Mouse (Mus musculus) forebrain, embryonic 11.5 days (tissue): ENCODE measurements around the gene Slc22a17. TPM values are rescaled to one million over a fixed set of nuclear protein-coding genes. Genes with fewer than 3 reads are reported as not detected.
"Not testable (repeated sequence)": the region's sequence is repeated elsewhere in the genome, so short reads cannot be mapped to it uniquely, and the experiment has no call there.

Experiments
- ATAC-seq: fragments of 200-750 bp; cut with Nextera tagmentation; replicated peaks from 2 replicates; pipeline ENCODE4 v1.8.0; 2017; ENCODE audit warnings: moderate TSS enrichment; ENCODE audit not compliant: low FRiP score
- DNase-seq: peaks from one replicate; pipeline ENCODE4 v3.0.0-alpha.2; 2017; ENCODE audit warnings: low spot score
- H3K27ac ChIP-seq: fragments of 300-500 bp; sonication (generic); 2 replicates; pipeline ENCODE4 v1.5.1; 2014; ENCODE audit warnings: low read depth, low read length
- H3K27me3 ChIP-seq: fragments of 300-500 bp; sonication (generic); 2 replicates; pipeline ENCODE4 v1.6.1; 2014; ENCODE audit warnings: mild to moderate bottlenecking, low read length, mixed read lengths; ENCODE audit not compliant: control insufficient read depth, insufficient read depth
- H3K36me3 ChIP-seq: fragments of 300-500 bp; sonication (generic); 2 replicates; pipeline ENCODE4 v1.6.1; 2014; ENCODE audit warnings: mild to moderate bottlenecking, low read length, moderate library complexity, mixed read lengths; ENCODE audit not compliant: control insufficient read depth, insufficient read depth
- H3K4me1 ChIP-seq: fragments of 300-500 bp; sonication (generic); replicated peaks from 2 replicates; pipeline ENCODE4 v1.6.1; 2014; ENCODE audit warnings: low read length, mixed read lengths; ENCODE audit not compliant: control insufficient read depth, insufficient read depth
- H3K4me2 ChIP-seq: fragments of 300-500 bp; sonication (generic); 2 replicates; pipeline ENCODE4 v1.6.1; 2014; ENCODE audit warnings: low read depth, mild to moderate bottlenecking, low read length, moderate library complexity, mixed read lengths; ENCODE audit not compliant: severe bottlenecking
- H3K4me3 ChIP-seq: fragments of 300-500 bp; sonication (generic); 2 replicates; pipeline ENCODE4 v1.5.1; 2014; ENCODE audit warnings: low read depth, low read length
- H3K9ac ChIP-seq: fragments of 300-500 bp; sonication (generic); 2 replicates; pipeline ENCODE4 v1.6.1; 2014; ENCODE audit warnings: low read length
- H3K9me3 ChIP-seq: fragments of 300-500 bp; sonication (generic); 2 replicates; pipeline ENCODE4 v1.6.1; 2016; ENCODE audit warnings: low read length, mixed read lengths; ENCODE audit not compliant: control insufficient read depth
- WGBS: fragments of 180-500 bp; shearing (Covaris S2); extraction: QIAGEN DNeasy Blood & Tissue Kit; methylation state at CpG from one replicate; pipeline ENCODE4 v1.1.7; 2014; 5-methylcytosine and 5-hydroxymethylcytosine counted together
- polyA plus RNA-seq: library from polyadenylated mRNA; unstranded; fragments of >200 nt; fragmentation: Nextera tagmentation; extraction: Ambion mirVana; gene quantifications from 2 replicates; pipeline ENCODE4 v1.2.1, GENCODE M21; 2014

The Slc22a17 gene
- polyA plus RNA-seq = 44.4 and 51.8 TPM in 2 replicates

DNA sequence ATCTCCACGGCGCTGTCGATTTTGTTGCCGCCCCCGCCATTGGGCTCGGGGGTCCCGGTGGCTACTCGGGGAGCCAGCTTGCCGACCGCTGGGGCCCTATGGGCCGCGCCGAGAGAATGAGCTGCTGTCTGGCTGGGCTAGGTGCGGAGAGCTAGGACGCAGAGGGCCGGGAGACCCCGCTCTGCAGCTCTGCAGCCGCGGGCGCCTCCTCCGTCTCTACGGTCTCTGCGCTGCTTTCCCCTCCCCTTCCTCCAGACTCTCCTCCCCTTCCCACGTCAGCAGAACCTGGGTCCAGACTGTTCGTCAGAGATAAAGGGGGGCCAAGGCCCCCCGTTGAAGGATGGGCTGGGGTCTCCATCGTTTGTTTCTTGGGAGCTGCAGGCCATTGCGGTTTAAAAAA is at the start of gene Slc22a17:
Gene Slc22a17, minus strand, starts transcription at position 247 of the 400 bp plus-strand sequence.
- Histone ChIP-seq H3K4me3 (peak within 1 kb of the TSS; percentile 88), H3K9ac (peak within 1 kb of the TSS; percentile 92), H3K4me2 (peak within 1 kb of the TSS; percentile 100), H3K27ac (peak within 1 kb of the TSS; percentile 53), H3K27me3 (no peaks in the 10 kb centered on the region), H3K36me3 (no peaks in the 10 kb centered on the region; the same call in 1 of the 2 replicates), H3K4me1 (peaks cover 6% of the 10 kb centered on the region), H3K9me3 (no peaks in the 10 kb centered on the region)
- ATAC-seq (peak; percentile 95), DNase-seq (peak; percentile 89)
- WGBS = under 1% methylated on average over 28 of the region's 28 CpGs

DNA sequence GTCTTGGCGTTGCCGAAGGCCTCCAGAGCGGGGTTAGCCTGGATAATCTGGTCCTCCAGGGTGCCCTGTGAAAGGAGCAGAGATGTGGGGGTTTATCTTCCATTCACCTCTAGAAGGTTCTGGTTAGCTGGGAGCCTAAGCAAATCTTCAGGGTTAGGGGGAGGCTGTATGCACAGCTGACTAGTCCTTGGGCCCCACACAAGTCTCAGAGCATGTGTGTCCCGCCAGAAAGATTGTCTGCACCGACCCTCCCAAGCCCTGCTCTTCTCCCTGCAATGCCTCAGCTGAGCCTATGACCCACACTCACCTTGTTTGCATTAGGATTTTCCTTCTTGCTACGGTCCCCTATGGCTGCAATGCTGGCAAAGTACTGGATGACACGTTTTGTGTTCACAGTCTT is 49.8 kb upstream of the Slc22a17 start:
- Histone ChIP-seq H3K27ac (no peak overlapping the region), H3K4me1 (no peaks in the 10 kb centered on the region), H3K9me3 (no peaks in the 10 kb centered on the region), H3K4me2 (no peak overlapping the region), H3K27me3 (no peaks in the 10 kb centered on the region), H3K9ac (no peak overlapping the region), H3K4me3 (no peak overlapping the region), H3K36me3 (no peaks in the 10 kb centered on the region)
- 85% methylated on average over 7 of the region's 7 CpGs for WGBS
- DNase-seq = no peak
- ATAC-seq = no peak

DNA sequence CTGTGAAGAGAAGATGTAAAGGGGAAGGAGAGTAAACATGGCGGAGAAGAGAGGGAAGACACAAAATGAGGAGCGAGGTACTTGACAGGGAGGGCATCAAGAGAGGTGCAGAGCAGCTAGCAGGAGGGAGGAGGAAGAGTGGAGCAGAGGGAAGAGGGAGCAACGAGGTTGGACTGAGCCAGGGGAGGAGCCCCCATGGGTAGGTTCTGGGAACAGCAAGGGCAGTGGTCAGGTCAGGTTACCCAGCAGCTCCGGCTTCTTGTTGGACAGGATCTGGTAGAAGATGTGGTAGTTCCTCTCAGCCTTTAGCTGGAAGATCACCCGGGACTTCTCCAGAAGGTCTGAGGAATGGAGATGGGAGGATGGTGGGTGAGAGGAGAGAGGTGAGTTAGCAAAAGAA is 48.6 kb upstream of the Slc22a17 start:
- Histone ChIP-seq H3K4me1 (no peaks in the 10 kb centered on the region), H3K4me2 (no peak overlapping the region), H3K4me3 (no peak overlapping the region), H3K27ac (no peak overlapping the region), H3K36me3 (no peaks in the 10 kb centered on the region), H3K9me3 (no peaks in the 10 kb centered on the region), H3K27me3 (no peaks in the 10 kb centered on the region), H3K9ac (no peak overlapping the region)
- WGBS = 85% methylated on average over 5 of the region's 5 CpGs
- DNase-seq = no peak
- no peak for ATAC-seq

DNA sequence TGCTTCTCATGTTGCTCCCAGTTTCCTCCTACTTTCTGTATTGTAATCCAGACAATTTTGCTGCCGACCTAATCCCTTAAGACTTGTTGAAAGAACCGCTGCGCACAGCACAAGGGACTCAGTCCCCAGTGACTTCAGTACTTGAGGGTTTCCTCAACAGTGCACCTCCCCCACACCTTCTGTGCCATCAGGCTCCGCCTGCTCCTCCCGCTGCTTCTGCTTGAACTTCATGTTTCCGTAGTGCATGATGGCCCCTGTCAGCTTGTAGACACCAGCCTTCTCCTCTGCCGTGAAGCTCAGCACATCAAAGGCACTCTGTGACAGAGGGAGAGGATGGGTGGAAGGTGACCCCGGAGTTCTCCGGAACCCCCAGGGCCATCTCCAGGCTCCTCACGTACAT is 47.8 kb upstream of the Slc22a17 start:
- DNase-seq (no peak), ATAC-seq (no peak)
- no peaks in the 10 kb centered on the region for H3K4me1 ChIP-seq
- no peak overlapping the region for H3K4me3 ChIP-seq
- H3K4me2 ChIP-seq = no peak overlapping the region
- no peaks in the 10 kb centered on the region for H3K9me3 ChIP-seq
- no peaks in the 10 kb centered on the region for H3K36me3 ChIP-seq
- no peak overlapping the region for H3K27ac ChIP-seq
- no peak overlapping the region for H3K9ac ChIP-seq
- 70% methylated on average over 10 of the region's 10 CpGs for WGBS
- no peaks in the 10 kb centered on the region for H3K27me3 ChIP-seq

DNA sequence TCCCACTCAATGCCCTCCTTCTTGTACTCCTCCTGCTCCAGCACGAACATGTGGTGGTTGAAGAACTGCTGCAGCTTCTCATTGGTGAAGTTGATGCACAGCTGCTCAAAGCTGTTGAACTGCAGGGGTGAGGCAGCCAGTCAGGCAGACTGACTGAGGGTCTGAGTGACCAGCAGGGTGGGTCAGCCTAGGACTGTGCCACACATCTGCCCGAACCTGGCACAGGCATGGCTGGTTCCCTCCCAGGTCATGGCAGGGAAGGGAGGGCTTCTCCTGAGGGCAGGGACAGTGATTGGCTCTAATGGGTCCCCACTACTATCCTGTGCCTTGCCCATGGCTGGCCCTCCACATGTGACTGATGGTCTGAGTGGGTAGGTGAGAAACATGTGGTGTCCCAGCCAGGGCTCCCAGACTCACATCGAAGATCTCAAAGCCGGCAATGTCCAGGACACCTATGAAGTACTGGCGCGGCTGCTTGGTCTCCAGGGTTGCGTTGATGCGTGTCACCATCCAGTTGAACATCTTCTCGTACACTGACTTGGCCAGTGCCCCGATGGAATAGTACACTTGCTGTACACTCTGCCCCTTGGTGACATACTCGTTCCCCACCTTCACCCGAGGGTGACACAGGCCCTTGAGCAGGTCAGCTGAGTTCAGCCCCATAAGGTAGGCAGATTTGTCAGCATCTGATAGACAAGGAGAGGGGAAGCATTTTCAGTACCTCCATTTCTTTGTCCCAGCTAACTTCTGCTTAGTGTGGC is 47.1 kb upstream of the Slc22a17 start:
- not testable (repeated sequence) for H3K4me2 ChIP-seq, H3K9ac ChIP-seq, H3K27me3 ChIP-seq, H3K4me3 ChIP-seq, H3K4me1 ChIP-seq, DNase-seq, ATAC-seq, H3K36me3 ChIP-seq, H3K9me3 ChIP-seq, H3K27ac ChIP-seq
- WGBS = 95% methylated on average over 12 of the region's 12 CpGs

DNA sequence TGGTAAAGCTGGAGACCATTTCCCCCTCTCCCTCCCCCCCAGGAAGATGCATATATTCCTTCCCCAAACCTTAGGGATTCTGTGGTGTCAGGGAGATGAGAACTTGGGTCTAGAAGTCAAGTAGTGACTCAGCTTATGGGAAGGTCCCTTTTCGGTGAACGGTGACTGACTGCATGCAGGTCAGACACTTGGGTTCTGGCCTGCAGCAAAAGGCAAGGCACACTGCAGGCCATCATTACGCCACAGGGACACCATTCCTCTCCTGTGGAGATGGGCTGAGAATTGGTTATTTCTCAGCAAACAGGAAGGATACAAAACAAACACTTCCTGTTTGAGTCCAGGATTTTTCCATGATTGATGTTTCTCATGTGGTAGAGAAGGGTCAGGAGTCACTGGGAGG is 46.3 kb upstream of the Slc22a17 start:
- WGBS = 90% methylated on average over 3 of the region's 3 CpGs
- ATAC-seq (no peak), DNase-seq (no peak)

DNA sequence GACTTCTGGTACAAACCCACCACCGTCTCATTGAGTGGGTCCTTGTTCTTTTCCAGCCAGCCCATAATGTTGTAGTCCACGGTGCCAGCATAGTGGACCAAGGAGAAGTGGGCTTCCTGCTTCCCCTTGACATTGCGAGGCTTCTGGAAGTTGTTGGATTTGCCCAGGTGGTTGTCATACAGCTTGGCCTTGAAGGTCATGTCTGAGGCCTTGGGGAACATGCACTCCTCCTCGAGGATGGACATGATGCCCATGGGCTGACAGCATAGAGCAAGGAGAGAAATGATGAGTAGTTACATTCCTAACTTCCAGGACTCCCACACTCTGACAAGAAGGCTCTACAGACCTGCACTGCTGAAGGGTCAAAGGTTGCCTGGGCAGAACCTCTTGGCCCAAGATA is 45.6 kb upstream of the Slc22a17 start:
- H3K27ac ChIP-seq = no peak overlapping the region
- H3K4me2 ChIP-seq = no peak overlapping the region
- H3K4me1 ChIP-seq = no peaks in the 10 kb centered on the region
- DNase-seq (no peak), ATAC-seq (no peak)
- no peak overlapping the region for H3K9ac ChIP-seq
- H3K4me3 ChIP-seq = no peak overlapping the region
- H3K36me3 ChIP-seq = no peaks in the 10 kb centered on the region
- H3K9me3 ChIP-seq = no peaks in the 10 kb centered on the region
- 85% methylated on average over 4 of the region's 4 CpGs for WGBS
- no peaks in the 10 kb centered on the region for H3K27me3 ChIP-seq

More for the DNA sequence above, 46.3 kb upstream of the Slc22a17 start:
- Histone ChIP-seq H3K4me3 (no peak overlapping the region), H3K9ac (no peak overlapping the region), H3K27ac (no peak overlapping the region), H3K4me2 (no peak overlapping the region), H3K36me3 (no peaks in the 10 kb centered on the region), H3K4me1 (no peaks in the 10 kb centered on the region), H3K27me3 (no peaks in the 10 kb centered on the region), H3K9me3 (no peaks in the 10 kb centered on the region)

DNA sequence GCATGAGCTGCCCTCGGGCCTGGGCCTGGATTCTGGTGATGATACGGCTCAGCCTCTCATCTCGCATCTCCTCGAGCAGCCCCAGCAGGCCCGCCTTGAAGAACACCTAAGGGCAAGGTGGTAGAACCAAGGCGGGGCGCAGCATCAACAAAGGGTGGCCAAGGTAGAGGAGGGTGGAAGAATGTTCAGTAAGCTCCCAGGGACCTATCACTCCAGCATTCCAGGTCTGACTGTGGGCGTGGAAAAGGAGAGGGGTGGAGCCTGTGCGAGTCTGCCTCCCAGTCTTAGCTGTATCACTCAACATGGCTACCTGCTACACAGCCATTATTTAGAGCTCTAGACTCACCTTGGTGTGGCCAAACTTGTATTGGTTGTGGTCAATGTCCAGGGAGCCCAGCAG is 43.6 kb upstream of the Slc22a17 start:
- 88% methylated on average over 9 of the region's 9 CpGs for WGBS
- ATAC-seq = no peak

DNA sequence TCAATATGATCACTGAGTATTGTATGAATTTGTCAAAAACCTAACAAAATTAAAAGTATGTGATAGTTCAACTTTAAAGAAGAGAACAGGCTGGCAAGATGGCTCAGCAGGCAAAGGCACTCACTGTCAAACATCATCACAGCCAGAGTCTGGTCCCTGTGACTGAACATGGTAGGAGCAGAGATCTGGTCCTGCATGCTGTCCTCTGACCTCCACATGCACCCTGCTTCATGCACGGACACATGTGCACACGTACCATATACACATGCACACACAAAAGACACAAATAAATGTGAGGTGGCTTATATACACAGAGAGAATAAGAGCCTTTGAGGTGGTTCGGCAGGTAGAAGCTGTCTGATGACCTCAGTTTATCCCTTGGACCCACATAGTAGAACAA is 42.5 kb upstream of the Slc22a17 start:
- Histone ChIP-seq H3K9me3 (no peaks in the 10 kb centered on the region), H3K4me3 (no peak overlapping the region), H3K4me1 (no peaks in the 10 kb centered on the region), H3K36me3 (no peaks in the 10 kb centered on the region), H3K9ac (no peak overlapping the region), H3K27ac (no peak overlapping the region), H3K4me2 (no peak overlapping the region), H3K27me3 (no peaks in the 10 kb centered on the region)
- WGBS = 93% methylated on average over 3 of the region's 3 CpGs
- no peak for ATAC-seq
- DNase-seq = no peak

More for the DNA sequence above, 43.6 kb upstream of the Slc22a17 start:
- Histone ChIP-seq H3K27me3 (no peaks in the 10 kb centered on the region), H3K4me2 (no peak overlapping the region), H3K36me3 (no peaks in the 10 kb centered on the region), H3K9me3 (no peaks in the 10 kb centered on the region), H3K9ac (no peak overlapping the region), H3K4me3 (no peak overlapping the region), H3K4me1 (no peaks in the 10 kb centered on the region), H3K27ac (no peak overlapping the region)
- no peak for DNase-seq
